Mouse (Mus musculus): Measurements from ENCODE around the gene Pdia4. TPM values are rescaled to one million over a fixed set of nuclear protein-coding genes. Genes with fewer than 3 reads are reported as not detected.
"Not testable (repeated sequence)": the region's sequence is repeated elsewhere in the genome, so short reads cannot be mapped to it uniquely, and the experiment has no call there.

Pdia4 gene
- polyA plus RNA-seq, 2 experiments from 2014 or later, result 160 to 172 TPM

DNA sequence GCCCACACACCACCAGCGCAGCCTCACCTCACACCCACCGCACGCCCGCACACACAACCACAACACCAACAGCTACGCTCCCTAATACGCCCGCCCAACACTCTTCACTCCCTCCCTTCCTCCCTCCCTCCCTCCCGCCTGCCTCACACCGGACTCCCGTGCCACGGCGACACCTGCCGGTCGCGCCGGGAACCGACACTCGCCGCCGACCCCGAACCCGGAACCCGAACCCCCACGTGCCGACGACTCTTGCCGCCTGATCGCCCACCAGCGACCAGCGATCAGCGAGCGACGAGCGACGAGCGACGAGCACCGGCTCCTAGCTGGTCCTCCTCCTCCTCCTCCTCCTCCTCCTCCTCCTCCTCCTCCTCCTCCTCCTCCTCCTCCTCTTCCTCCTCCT is 55.4 kb downstream of the Pdia4 start:
- not testable (repeated sequence) for ATAC-seq

DNA sequence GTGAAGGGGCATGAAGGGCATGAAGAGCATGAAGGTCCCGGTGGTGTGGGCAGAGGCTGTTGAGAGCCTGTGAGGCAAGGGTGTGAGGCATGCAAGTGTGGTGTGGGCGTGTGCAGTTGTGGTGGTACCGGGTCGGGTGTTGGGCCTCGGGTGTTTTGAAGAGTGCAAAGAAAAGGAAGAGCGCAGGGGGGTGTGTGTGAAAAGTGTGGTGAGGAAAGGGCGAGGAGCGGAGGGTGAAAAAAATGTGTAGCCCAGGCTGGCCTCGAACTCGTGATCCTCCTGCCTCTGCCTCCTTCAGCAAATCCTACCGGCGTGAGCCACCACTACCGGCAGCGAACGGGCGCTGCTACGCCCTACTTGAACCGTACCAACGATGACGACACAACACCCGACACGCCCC is 55.8 kb downstream of the Pdia4 start:
- ATAC-seq, result not testable (repeated sequence)

DNA sequence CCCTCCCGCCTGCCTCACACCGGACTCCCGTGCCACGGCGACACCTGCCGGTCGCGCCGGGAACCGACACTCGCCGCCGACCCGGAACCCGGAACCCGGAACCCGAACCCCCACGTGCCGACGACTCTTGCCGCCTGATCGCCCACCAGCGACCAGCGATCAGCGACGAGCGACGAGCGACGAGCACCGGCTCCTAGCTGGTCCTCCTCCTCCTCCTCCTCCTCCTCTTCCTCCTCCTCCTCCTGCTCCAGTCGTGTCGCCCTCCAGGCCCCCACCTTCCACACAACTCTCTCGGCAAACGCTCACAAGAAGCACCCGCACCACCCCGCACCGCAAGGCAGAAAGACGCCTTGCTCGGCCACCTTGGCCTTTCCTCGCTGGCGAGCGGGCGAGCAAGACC is 60.1 kb downstream of the Pdia4 start:
- not testable (repeated sequence) for ATAC-seq

DNA sequence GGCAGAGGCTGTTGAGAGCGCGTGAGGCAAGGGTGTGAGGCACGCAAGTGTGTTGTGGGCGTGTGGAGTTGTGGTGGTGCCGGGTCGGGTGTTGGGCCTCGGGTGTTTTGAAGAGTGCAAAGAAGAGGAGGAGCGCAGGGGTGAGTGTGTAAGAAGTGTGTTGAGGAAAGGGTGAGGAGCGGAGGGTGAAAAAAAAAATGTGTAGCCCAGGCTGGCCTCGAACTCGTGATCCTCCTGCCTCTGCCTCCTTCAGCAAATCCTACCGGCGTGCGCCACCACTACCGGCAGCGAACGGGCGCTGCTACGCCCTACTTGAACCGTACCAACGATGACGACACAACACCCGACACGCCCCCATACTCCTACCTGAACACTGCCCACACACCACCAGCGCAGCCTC is 64.9 kb downstream of the Pdia4 start:
- not testable (repeated sequence) for ATAC-seq

DNA sequence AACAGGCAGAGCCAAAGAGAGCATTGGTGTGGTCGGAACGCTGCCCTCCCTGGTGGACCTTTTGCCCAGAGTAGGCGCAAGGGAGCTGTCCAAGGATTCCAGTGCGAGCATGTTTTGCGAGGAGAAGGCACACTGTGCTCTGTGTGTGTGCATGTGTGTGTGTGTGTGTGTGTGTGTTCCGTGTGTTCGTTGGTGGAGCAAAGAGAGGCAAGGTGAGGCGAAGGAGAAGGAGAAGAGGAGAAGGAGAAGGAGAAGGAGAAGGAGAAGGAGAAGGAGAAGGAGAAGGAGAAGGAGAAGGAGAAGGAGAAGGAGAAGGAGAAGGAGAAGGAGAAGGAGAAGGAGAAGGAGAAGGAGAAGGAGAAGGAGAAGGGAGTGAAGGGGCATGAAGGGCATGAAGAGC is 65.3 kb downstream of the Pdia4 start:
- ATAC-seq, result not testable (repeated sequence)

Other genes with a start within 250 kb of the Pdia4 start
- gene Ezh2, start 218.1 kb downstream of the Pdia4 start, polyA plus RNA-seq (2017; shearing (Covaris generic)), result 10 to 100 TPM; 47.7 to 50.9 TPM
- not detected for gene Zfp786, start 17.4 kb upstream of the Pdia4 start, polyA plus RNA-seq (2017; shearing (Covaris generic))
- gene Zfp398, start 22.2 kb upstream of the Pdia4 start, polyA plus RNA-seq (2017; shearing (Covaris generic)), result 10 to 100 TPM; 10.2 to 11.4 TPM
- 1 to 10 TPM; 2.8 TPM for gene Zfp282, start 63.8 kb upstream of the Pdia4 start, polyA plus RNA-seq (2017; shearing (Covaris generic))
- 10 to 100 TPM; 14.6 to 15.2 TPM for gene Zfp212, start 107.0 kb upstream of the Pdia4 start, polyA plus RNA-seq (2017; shearing (Covaris generic))
- 10 to 100 TPM; 12.5 to 15.6 TPM for gene Zfp956, start 140.0 kb upstream of the Pdia4 start, polyA plus RNA-seq (2017; shearing (Covaris generic))
- 1 to 10 TPM; 5.1 to 5.3 TPM for gene Zfp777, start 235.5 kb upstream of the Pdia4 start, polyA plus RNA-seq (2017; shearing (Covaris generic))

Data from activated CD4-positive, CD25-positive, alpha-beta regulatory T cell, adult 4 months (primary cell).